Mouse (Mus musculus): ENCODE measurements at regions not wholly inside any gene's neighbourhood (a gene's known extent, or its start where the extent isn't known, plus 50 kb on each side); places are given as distances from the start of the nearest gene placed in this dataset.

DNA sequence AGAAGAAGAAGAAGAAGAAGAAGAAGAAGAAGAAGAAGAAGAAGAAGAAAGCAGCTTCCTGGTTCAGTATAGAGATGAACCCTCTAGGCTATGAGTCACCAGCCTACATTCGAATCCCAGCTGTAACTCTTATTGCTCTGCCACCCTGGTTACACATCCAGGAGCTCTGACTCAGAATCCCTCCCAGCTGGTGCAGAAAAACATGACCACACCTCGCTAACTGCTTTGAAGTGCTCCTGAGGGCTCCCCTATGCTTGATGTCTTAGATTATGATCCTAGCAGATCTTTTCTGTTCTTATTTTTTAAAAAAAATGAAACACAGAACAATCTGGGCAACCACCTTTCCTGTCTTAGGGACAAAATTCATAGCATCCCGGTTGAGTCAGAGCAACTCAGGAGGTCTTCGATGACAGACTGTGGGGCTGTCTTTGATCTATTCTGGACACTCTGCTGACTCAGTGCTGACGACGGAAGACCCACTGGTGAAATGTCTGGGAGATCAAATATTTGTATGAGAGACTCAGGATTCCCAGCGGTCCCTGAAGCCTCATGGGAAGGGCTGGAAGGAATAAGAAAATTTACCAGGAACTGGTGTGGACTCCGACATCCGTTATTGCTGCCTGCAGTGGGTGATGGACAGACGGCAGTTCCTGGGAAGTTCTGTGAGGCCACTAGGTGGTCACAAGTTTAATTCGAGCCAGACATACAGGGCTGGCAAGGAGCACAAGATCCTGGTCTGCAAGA, 100.0 kb upstream of the Zfp217 start:
- Histone ChIP-seq H3K36me3 (ENCODE audit: control insufficient read depth, insufficient read depth, low read length, poor library complexity, severe bottlenecking) (no peaks in the 10 kb centered on the region), H3K27me3 (ENCODE audit: control insufficient read depth, insufficient read depth, low read length, poor library complexity, severe bottlenecking) (no peaks in the 10 kb centered on the region)
- no peak for DNase-seq (ENCODE audit: low read depth, low spot score)

- DNase-seq (ENCODE audit: low read depth, low spot score), result no peak
- Histone ChIP-seq H3K27me3 (ENCODE audit: control insufficient read depth, insufficient read depth, low read length, poor library complexity, severe bottlenecking) (no peaks in the 10 kb centered on the region), H3K36me3 (ENCODE audit: control insufficient read depth, insufficient read depth, low read length, poor library complexity, severe bottlenecking) (no peaks in the 10 kb centered on the region)
These were observed 97.9 kb upstream of the Zfp217 start for GRCm38 (mm10) chr2:170245637-170246341.

- no peak for DNase-seq (ENCODE audit: low read depth, low spot score)
- Histone ChIP-seq H3K36me3 (ENCODE audit: control insufficient read depth, insufficient read depth, low read length, poor library complexity, severe bottlenecking) (no peaks in the 10 kb centered on the region), H3K27me3 (ENCODE audit: control insufficient read depth, insufficient read depth, low read length, poor library complexity, severe bottlenecking) (no peaks in the 10 kb centered on the region)
These were observed 96.2 kb upstream of the Zfp217 start for GRCm38 (mm10) chr2:170244108-170244507.

GRCm38 (mm10) chr2:170237959-170238358, 90.1 kb upstream of the Zfp217 start:
- DNase-seq (ENCODE audit: low read depth, low spot score), result peak; percentile 62
- Histone ChIP-seq H3K27me3 (ENCODE audit: control insufficient read depth, insufficient read depth, low read length, poor library complexity, severe bottlenecking) (no peaks in the 10 kb centered on the region), H3K36me3 (ENCODE audit: control insufficient read depth, insufficient read depth, low read length, poor library complexity, severe bottlenecking) (no peaks in the 10 kb centered on the region)

- Histone ChIP-seq H3K27me3 (ENCODE audit: control insufficient read depth, insufficient read depth, low read length, poor library complexity, severe bottlenecking) (no peaks in the 10 kb centered on the region), H3K36me3 (ENCODE audit: control insufficient read depth, insufficient read depth, low read length, poor library complexity, severe bottlenecking) (no peaks in the 10 kb centered on the region)
- no peak for DNase-seq (ENCODE audit: low read depth, low spot score)
These were observed 85.5 kb upstream of the Zfp217 start for GRCm38 (mm10) chr2:170233426-170233825.

GRCm38 (mm10) chr2:170229461-170230080, 81.7 kb upstream of the Zfp217 start:
- Histone ChIP-seq H3K27me3 (ENCODE audit: control insufficient read depth, insufficient read depth, low read length, poor library complexity, severe bottlenecking) (no peaks in the 10 kb centered on the region), H3K36me3 (ENCODE audit: control insufficient read depth, insufficient read depth, low read length, poor library complexity, severe bottlenecking) (no peaks in the 10 kb centered on the region)
- no peak for DNase-seq (ENCODE audit: low read depth, low spot score)

GRCm38 (mm10) chr2:170228318-170228994, 80.6 kb upstream of the Zfp217 start:
- peak; percentile 27 for DNase-seq (ENCODE audit: low read depth, low spot score)
- H3K36me3 ChIP-seq (ENCODE audit: control insufficient read depth, insufficient read depth, low read length, poor library complexity, severe bottlenecking), result no peaks in the 10 kb centered on the region

GRCm38 (mm10) chr2:170223872-170224271, 76.0 kb upstream of the Zfp217 start:
- DNase-seq (ENCODE audit: low read depth, low spot score), result no peak
- Histone ChIP-seq H3K36me3 (ENCODE audit: control insufficient read depth, insufficient read depth, low read length, poor library complexity, severe bottlenecking) (no peaks in the 10 kb centered on the region), H3K27me3 (ENCODE audit: control insufficient read depth, insufficient read depth, low read length, poor library complexity, severe bottlenecking) (no peaks in the 10 kb centered on the region)

More at GRCm38 (mm10) chr2:170228318-170228994, 80.6 kb upstream of the Zfp217 start:
- no peaks in the 10 kb centered on the region for H3K27me3 ChIP-seq (ENCODE audit: control insufficient read depth, insufficient read depth, low read length, poor library complexity, severe bottlenecking)

DNA sequence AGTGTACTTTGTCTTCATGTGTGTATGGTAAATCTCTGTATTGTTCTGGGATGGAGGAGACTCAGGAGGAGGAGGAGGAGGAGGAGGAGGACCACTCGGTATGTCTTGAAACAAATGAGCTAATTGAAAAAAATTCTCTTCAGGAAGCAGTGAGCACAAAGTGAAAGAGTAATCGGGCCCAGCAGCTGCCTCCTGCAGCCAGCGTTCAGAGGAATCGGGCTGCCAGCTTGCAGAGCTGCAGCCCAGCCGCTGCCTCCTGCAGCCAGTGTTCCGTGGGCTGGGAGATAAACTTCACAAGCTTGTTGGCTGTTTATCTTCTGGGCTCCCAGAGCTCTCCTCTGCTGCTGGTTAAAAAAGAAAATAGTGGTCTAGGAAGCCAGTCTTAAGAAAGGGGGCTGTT, 74.9 kb upstream of the Zfp217 start:
- H3K27me3 ChIP-seq (ENCODE audit: control insufficient read depth, insufficient read depth, low read length, poor library complexity, severe bottlenecking), result no peaks in the 10 kb centered on the region
- DNase-seq (ENCODE audit: low read depth, low spot score), result no peak
- H3K36me3 ChIP-seq (ENCODE audit: control insufficient read depth, insufficient read depth, low read length, poor library complexity, severe bottlenecking), result no peaks in the 10 kb centered on the region

DNA sequence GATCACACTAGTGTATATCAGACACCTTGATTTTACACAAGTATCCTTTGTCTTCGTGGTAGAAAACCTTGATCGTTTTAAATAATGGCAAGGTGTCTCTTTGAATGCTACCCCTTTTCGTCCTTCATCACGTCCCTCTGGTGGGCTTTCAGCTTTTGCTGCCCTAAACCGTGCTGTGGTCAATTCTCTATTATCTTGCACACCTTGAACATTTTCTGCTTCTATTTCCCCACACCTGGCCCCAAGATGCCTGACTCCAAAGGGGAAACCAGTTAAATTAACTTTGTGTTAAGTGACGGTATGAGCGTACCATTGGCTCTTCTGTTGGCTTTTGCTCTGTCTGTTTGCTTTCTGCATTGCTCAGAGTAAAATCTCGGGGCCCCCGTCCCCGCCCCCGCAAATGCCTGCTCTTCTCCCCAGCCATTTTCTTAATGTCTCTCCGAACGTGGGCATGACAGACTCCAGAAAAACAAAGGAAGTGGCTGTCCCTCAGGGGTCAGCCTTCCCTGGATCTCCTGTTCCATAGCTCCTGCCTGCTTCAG, 74.2 kb upstream of the Zfp217 start:
- H3K36me3 ChIP-seq (ENCODE audit: control insufficient read depth, insufficient read depth, low read length, poor library complexity, severe bottlenecking), result no peaks in the 10 kb centered on the region
- no peak for DNase-seq (ENCODE audit: low read depth, low spot score)
- H3K27me3 ChIP-seq (ENCODE audit: control insufficient read depth, insufficient read depth, low read length, poor library complexity, severe bottlenecking), result no peaks in the 10 kb centered on the region

DNA sequence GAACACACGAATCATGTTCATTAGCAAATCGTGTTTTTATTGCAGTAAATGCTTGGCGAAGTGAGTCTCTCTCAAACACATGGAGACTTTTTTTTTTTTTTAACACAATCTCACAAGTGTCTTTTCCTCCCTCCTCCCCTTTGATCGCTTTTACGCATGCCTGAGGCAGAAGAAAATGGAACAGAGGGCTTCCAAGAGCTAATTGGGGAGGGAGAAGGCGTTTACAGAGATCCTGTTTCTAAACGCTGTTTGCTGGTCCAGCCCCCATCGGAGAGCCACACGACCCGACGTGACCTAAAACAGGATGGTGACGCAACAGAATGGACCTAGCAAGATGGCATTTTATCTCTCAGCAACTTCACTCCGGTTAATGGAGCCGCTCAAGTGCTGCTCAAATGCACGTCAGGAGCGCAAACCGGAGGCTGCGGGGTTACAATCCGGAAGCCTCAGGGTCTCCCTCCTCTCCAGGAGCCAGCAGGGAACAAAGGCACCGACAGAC, 73.0 kb upstream of the Zfp217 start:
- peak; percentile 56 for DNase-seq (ENCODE audit: low read depth, low spot score)
- no peaks in the 10 kb centered on the region for H3K27me3 ChIP-seq (ENCODE audit: control insufficient read depth, insufficient read depth, low read length, poor library complexity, severe bottlenecking)

GRCm38 (mm10) chr2:170220443-170220842, 72.5 kb upstream of the Zfp217 start:
- no peak for DNase-seq (ENCODE audit: low read depth, low spot score)
- no peaks in the 10 kb centered on the region for H3K27me3 ChIP-seq (ENCODE audit: control insufficient read depth, insufficient read depth, low read length, poor library complexity, severe bottlenecking)

More for the DNA sequence above, 73.0 kb upstream of the Zfp217 start:
- H3K36me3 ChIP-seq (ENCODE audit: control insufficient read depth, insufficient read depth, low read length, poor library complexity, severe bottlenecking), result no peaks in the 10 kb centered on the region

GRCm38 (mm10) chr2:170219611-170220401, 71.9 kb upstream of the Zfp217 start:
- DNase-seq (ENCODE audit: low read depth, low spot score), result no peak
- no peaks in the 10 kb centered on the region for H3K36me3 ChIP-seq (ENCODE audit: control insufficient read depth, insufficient read depth, low read length, poor library complexity, severe bottlenecking)
- H3K27me3 ChIP-seq (ENCODE audit: control insufficient read depth, insufficient read depth, low read length, poor library complexity, severe bottlenecking), result no peaks in the 10 kb centered on the region

More at GRCm38 (mm10) chr2:170220443-170220842, 72.5 kb upstream of the Zfp217 start:
- H3K36me3 ChIP-seq (ENCODE audit: control insufficient read depth, insufficient read depth, low read length, poor library complexity, severe bottlenecking), result no peaks in the 10 kb centered on the region

GRCm38 (mm10) chr2:170219161-170219581, 71.3 kb upstream of the Zfp217 start:
- Histone ChIP-seq H3K27me3 (ENCODE audit: control insufficient read depth, insufficient read depth, low read length, poor library complexity, severe bottlenecking) (no peaks in the 10 kb centered on the region), H3K36me3 (ENCODE audit: control insufficient read depth, insufficient read depth, low read length, poor library complexity, severe bottlenecking) (no peaks in the 10 kb centered on the region)
- DNase-seq (ENCODE audit: low read depth, low spot score), result no peak

Measured in splenic B cell, adult 2 months (primary cell).